Mouse (Mus musculus) liver, embryonic 11.5 days (tissue): ENCODE measurements around the gene Hs6st3. TPM values are rescaled to one million over a fixed set of nuclear protein-coding genes. Genes with fewer than 3 reads are reported as not detected.

Experiments
- ATAC-seq: fragments of 200-750 bp; cut with Nextera tagmentation; replicated peaks from 2 replicates; pipeline ENCODE4 v1.8.0; 2017; ENCODE audit warnings: moderate number of reproducible peaks, mild to moderate bottlenecking, moderate TSS enrichment, moderate library complexity; ENCODE audit not compliant: low FRiP score
- DNase-seq: peaks from one replicate; pipeline ENCODE4 v3.0.0-alpha.2; 2017; ENCODE audit warnings: low spot score
- H3K27ac ChIP-seq: fragments of 300-500 bp; sonication (generic); 2 replicates; pipeline ENCODE4 v1.5.1; 2014; ENCODE audit warnings: mild to moderate bottlenecking, low read depth, low read length, control low read depth
- H3K27me3 ChIP-seq: fragments of 300-500 bp; sonication (generic); replicated peaks from 2 replicates; pipeline ENCODE4 v1.6.1; 2014; ENCODE audit warnings: low read length, mixed read lengths; ENCODE audit not compliant: control insufficient read depth, insufficient read depth
- H3K36me3 ChIP-seq: fragments of 300-500 bp; sonication (generic); 2 replicates; pipeline ENCODE4 v1.6.1; 2014; ENCODE audit warnings: mild to moderate bottlenecking, low read length, moderate library complexity, mixed read lengths; ENCODE audit not compliant: control insufficient read depth, insufficient read depth
- H3K4me1 ChIP-seq: fragments of 300-500 bp; sonication (generic); replicated peaks from 2 replicates; pipeline ENCODE4 v1.6.1; 2014; ENCODE audit warnings: low read length, mixed read lengths; ENCODE audit not compliant: control insufficient read depth, insufficient read depth
- H3K4me2 ChIP-seq: fragments of 300-500 bp; sonication (generic); 2 replicates; pipeline ENCODE4 v1.6.1; 2014; ENCODE audit warnings: mild to moderate bottlenecking, control low read depth, moderate library complexity
- H3K4me3 ChIP-seq: fragments of 300-500 bp; sonication (generic); 2 replicates; pipeline ENCODE4 v1.5.1; 2014; ENCODE audit warnings: low read depth, low read length, control low read depth
- H3K9ac ChIP-seq: fragments of 300-500 bp; sonication (generic); 2 replicates; pipeline ENCODE4 v1.6.1; 2014; ENCODE audit warnings: low read depth, low read length, control low read depth
- H3K9me3 ChIP-seq: fragments of 300-500 bp; sonication (generic); 2 replicates; pipeline ENCODE4 v1.6.1; 2016; ENCODE audit warnings: low read length, inconsistent platforms, mixed read lengths; ENCODE audit not compliant: control insufficient read depth
- WGBS: fragments of 180-500 bp; shearing (Covaris S2); extraction: QIAGEN DNeasy Blood & Tissue Kit; methylation state at CpG from one replicate; pipeline ENCODE4 v1.1.7; 2014; 5-methylcytosine and 5-hydroxymethylcytosine counted together
- polyA plus RNA-seq: library from polyadenylated mRNA; unstranded; fragments of >200 nt; fragmentation: Nextera tagmentation; extraction: Ambion mirVana; gene quantifications from 2 replicates; pipeline ENCODE4 v1.2.1, GENCODE M21; 2014

Hs6st3 gene
- polyA plus RNA-seq, 1 experiment from 2014 or later, result not detected

- Histone ChIP-seq H3K4me3 (peak overlapping the region; percentile 26; the same call in 1 of the 2 replicates), H3K4me2 (peak overlapping the region; percentile 55)
- ATAC-seq, result no peak; the same call in 1 of the 2 replicates
Observed at GRCm38 (mm10) chr14:119124061-119124460, 14.1 kb upstream of the Hs6st3 start.

DNA sequence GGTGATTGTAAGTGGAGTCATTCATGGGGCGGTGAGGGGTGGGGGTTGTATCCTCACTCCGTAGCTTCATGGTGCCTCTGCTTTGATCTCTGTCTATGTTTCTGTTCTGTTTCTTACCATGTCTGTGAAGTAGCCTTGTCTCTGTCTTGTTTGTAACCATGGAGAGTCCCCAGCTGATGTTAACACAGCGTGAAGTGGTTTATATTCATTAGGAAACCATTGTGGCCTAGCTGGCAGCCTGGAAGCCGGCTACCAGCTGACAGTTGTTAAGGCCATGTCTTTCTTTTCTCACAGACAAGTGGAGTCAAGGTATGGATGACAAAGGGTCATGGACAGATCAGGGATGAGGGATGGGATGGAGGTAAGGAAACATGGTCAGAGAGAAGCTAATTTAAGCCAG, 12.3 kb upstream of the Hs6st3 start:
- WGBS, result 57% methylated on average over 4 of the region's 4 CpGs
- Histone ChIP-seq H3K4me1 (0 out of 2 replicates have a peak, but pooled peaks cover 3% of the 10 kb centered on the region), H3K9ac (no peak overlapping the region), H3K4me3 (no peak overlapping the region), H3K27me3 (no peaks in the 10 kb centered on the region), H3K4me2 (no peak overlapping the region), H3K36me3 (no peaks in the 10 kb centered on the region), H3K9me3 (no peaks in the 10 kb centered on the region), H3K27ac (no peak overlapping the region)
- ATAC-seq, result no peak
- DNase-seq, result no peak

More at GRCm38 (mm10) chr14:119124061-119124460, 14.1 kb upstream of the Hs6st3 start:
- no peak for DNase-seq
- Histone ChIP-seq H3K36me3 (no peaks in the 10 kb centered on the region), H3K27me3 (no peaks in the 10 kb centered on the region), H3K27ac (no peak overlapping the region), H3K9ac (no peak overlapping the region), H3K9me3 (no peaks in the 10 kb centered on the region), H3K4me1 (0 out of 2 replicates have a peak, but pooled peaks cover 3% of the 10 kb centered on the region)
- 33% methylated on average over 3 of the region's 3 CpGs for WGBS

GRCm38 (mm10) chr14:119127330-119127729, 10.8 kb upstream of the Hs6st3 start:
- no peak for DNase-seq
- Histone ChIP-seq H3K9ac (no peak overlapping the region), H3K4me1 (0 out of 2 replicates have a peak, but pooled peaks cover 3% of the 10 kb centered on the region), H3K27ac (no peak overlapping the region), H3K4me3 (no peak overlapping the region), H3K9me3 (no peaks in the 10 kb centered on the region), H3K27me3 (no peaks in the 10 kb centered on the region), H3K4me2 (no peak overlapping the region), H3K36me3 (no peaks in the 10 kb centered on the region)
- ATAC-seq, result no peak
- WGBS, result 85% methylated on average over 2 of the region's 2 CpGs

GRCm38 (mm10) chr14:119137512-119137905, 632 bp upstream of the Hs6st3 start:
- Histone ChIP-seq H3K9ac (no peak overlapping the region), H3K36me3 (no peaks in the 10 kb centered on the region), H3K27ac (no peak overlapping the region), H3K27me3 (peaks cover 54% of the 10 kb centered on the region), H3K9me3 (no peaks in the 10 kb centered on the region), H3K4me3 (peak overlapping the region; percentile 62), H3K4me1 (peaks cover 11% of the 10 kb centered on the region), H3K4me2 (peak overlapping the region; percentile 89)
- ATAC-seq, result peak; percentile 39; the same call in 1 of the 2 replicates
- peak; percentile 57 for DNase-seq
- under 1% methylated on average over 38 of the region's 38 CpGs for WGBS

DNA sequence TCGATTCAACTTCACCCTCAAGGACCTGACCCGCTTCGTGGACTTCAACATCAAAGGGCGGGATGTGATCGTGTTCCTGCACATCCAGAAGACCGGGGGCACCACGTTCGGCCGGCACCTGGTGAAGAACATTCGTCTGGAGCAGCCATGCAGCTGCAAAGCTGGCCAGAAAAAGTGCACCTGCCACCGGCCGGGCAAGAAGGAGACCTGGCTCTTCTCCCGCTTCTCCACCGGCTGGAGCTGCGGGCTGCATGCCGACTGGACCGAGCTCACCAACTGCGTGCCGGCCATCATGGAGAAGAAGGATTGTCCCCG, 602 bp downstream of the Hs6st3 start:
- DNase-seq, result no peak
- no peaks in the 10 kb centered on the region for H3K9me3 ChIP-seq

GRCm38 (mm10) chr14:119139381-119139950, 1.3 kb downstream of the Hs6st3 start:
- H3K4me2 ChIP-seq, result peak overlapping the region; percentile 89
- peaks cover 54% of the 10 kb centered on the region for H3K27me3 ChIP-seq
- ATAC-seq (no peak), DNase-seq (no peak)
- WGBS, result 42% methylated on average over 9 of the region's 9 CpGs
- no peak overlapping the region for H3K9ac ChIP-seq
- no peak overlapping the region for H3K27ac ChIP-seq
- H3K9me3 ChIP-seq, result no peaks in the 10 kb centered on the region
- peaks cover 11% of the 10 kb centered on the region for H3K4me1 ChIP-seq
- no peak overlapping the region; the same call in 1 of the 2 replicates for H3K4me3 ChIP-seq
- H3K36me3 ChIP-seq, result no peaks in the 10 kb centered on the region

More for the DNA sequence above, 602 bp downstream of the Hs6st3 start:
- no peak overlapping the region for H3K27ac ChIP-seq
- H3K4me1 ChIP-seq, result peaks cover 11% of the 10 kb centered on the region
- H3K4me3 ChIP-seq, result peak overlapping the region; percentile 62
- no peaks in the 10 kb centered on the region for H3K36me3 ChIP-seq
- WGBS, result 4% methylated on average over 20 of the region's 20 CpGs
- ATAC-seq, result no peak
- no peak overlapping the region for H3K9ac ChIP-seq
- H3K27me3 ChIP-seq, result peaks cover 54% of the 10 kb centered on the region
- peak overlapping the region; percentile 89 for H3K4me2 ChIP-seq

GRCm38 (mm10) chr14:119153088-119153487, 14.9 kb downstream of the Hs6st3 start:
- Histone ChIP-seq H3K4me3 (no peak overlapping the region), H3K36me3 (no peaks in the 10 kb centered on the region)

DNA sequence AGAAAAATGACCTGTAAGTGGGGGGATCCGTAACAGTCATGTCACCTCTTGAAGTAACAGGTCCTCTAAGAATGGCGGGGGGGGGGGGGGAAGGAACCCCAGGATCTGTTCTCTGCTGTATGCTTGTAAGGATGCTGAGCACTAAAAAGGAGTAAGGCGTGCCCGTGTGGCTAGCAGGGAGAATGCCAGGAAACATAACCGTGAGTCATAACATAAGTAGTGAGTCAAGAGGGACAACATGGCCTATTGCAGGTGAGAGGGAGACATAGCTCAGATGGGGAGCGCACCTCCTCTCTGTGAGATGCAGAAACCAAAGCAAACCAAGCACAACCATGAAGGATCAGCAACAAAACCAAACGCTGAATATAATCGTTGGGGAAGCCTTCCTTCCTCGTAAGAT, 55.8 kb downstream of the Hs6st3 start:
- Histone ChIP-seq H3K9me3 (no peaks in the 10 kb centered on the region), H3K4me3 (no peak overlapping the region), H3K9ac (no peak overlapping the region), H3K27ac (no peak overlapping the region), H3K4me2 (no peak overlapping the region), H3K36me3 (no peaks in the 10 kb centered on the region), H3K4me1 (no peaks in the 10 kb centered on the region), H3K27me3 (no peaks in the 10 kb centered on the region)
- WGBS, result 80% methylated on average over 9 of the region's 9 CpGs
- DNase-seq (no peak), ATAC-seq (no peak)

More at GRCm38 (mm10) chr14:119153088-119153487, 14.9 kb downstream of the Hs6st3 start:
- no peaks in the 10 kb centered on the region for H3K27me3 ChIP-seq
- ATAC-seq (no peak), DNase-seq (no peak)
- H3K4me2 ChIP-seq, result no peak overlapping the region
- H3K9me3 ChIP-seq, result peaks cover 5% of the 10 kb centered on the region
- H3K4me1 ChIP-seq, result no peaks in the 10 kb centered on the region
- no peak overlapping the region for H3K9ac ChIP-seq
- H3K27ac ChIP-seq, result no peak overlapping the region
- WGBS, result 75% methylated on average over 2 of the region's 2 CpGs

- no peaks in the 10 kb centered on the region for H3K36me3 ChIP-seq
- no peak for ATAC-seq
- 66% methylated on average over 7 of the region's 7 CpGs for WGBS
- H3K27ac ChIP-seq, result no peak overlapping the region
- H3K4me3 ChIP-seq, result no peak overlapping the region
- H3K4me2 ChIP-seq, result no peak overlapping the region
- no peak overlapping the region for H3K9ac ChIP-seq
- H3K9me3 ChIP-seq, result no peaks in the 10 kb centered on the region
- no peak for DNase-seq
- no peaks in the 10 kb centered on the region for H3K27me3 ChIP-seq
- H3K4me1 ChIP-seq, result no peaks in the 10 kb centered on the region
Observed at GRCm38 (mm10) chr14:119203508-119203907, 65.4 kb downstream of the Hs6st3 start.
